Mouse (Mus musculus) forebrain, embryonic 15.5 days (tissue): ENCODE data around the gene Sprr1a. TPM values are rescaled to one million over a fixed set of nuclear protein-coding genes. Genes with fewer than 3 reads are reported as not detected.

ENCODE experiments used
- ATAC-seq: fragments of 200-750 bp; cut with Nextera tagmentation; replicated peaks from 2 replicates; pipeline ENCODE4 v1.8.0; 2017; ENCODE audit warnings: mild to moderate bottlenecking, moderate TSS enrichment, moderate library complexity
- H3K27ac ChIP-seq: fragments of 300-500 bp; sonication (generic); replicated peaks from 2 replicates; pipeline ENCODE4 v1.5.1; 2015; ENCODE audit warnings: mild to moderate bottlenecking, inconsistent platforms
- H3K27me3 ChIP-seq: fragments of 300-500 bp; sonication (generic); 2 replicates; pipeline ENCODE4 v1.6.1; 2015; ENCODE audit warnings: inconsistent platforms
- H3K36me3 ChIP-seq: fragments of 300-500 bp; sonication (generic); 2 replicates; pipeline ENCODE4 v1.6.1; 2015; ENCODE audit warnings: mild to moderate bottlenecking, inconsistent platforms
- H3K4me1 ChIP-seq: fragments of 300-500 bp; sonication (generic); 2 replicates; pipeline ENCODE4 v1.6.1; 2015; ENCODE audit warnings: inconsistent platforms
- H3K4me2 ChIP-seq: fragments of 300-500 bp; sonication (generic); replicated peaks from 2 replicates; pipeline ENCODE4 v1.6.1; 2015; ENCODE audit warnings: mild to moderate bottlenecking, inconsistent platforms
- H3K4me3 ChIP-seq: fragments of 300-500 bp; sonication (generic); 2 replicates; pipeline ENCODE4 v1.5.1; 2015; ENCODE audit warnings: mild to moderate bottlenecking, inconsistent platforms
- H3K9ac ChIP-seq: fragments of 300-500 bp; sonication (generic); replicated peaks from 2 replicates; pipeline ENCODE4 v1.6.1; 2015; ENCODE audit warnings: mild to moderate bottlenecking, inconsistent platforms
- H3K9me3 ChIP-seq: fragments of 300-500 bp; sonication (generic); 2 replicates; pipeline ENCODE4 v1.6.1; 2016; ENCODE audit warnings: inconsistent platforms
- WGBS: fragments of 180-500 bp; shearing (Covaris S2); methylation state at CpG from one replicate; pipeline ENCODE4 v1.1.7; 2015; ENCODE audit warnings: mixed read lengths; 5-methylcytosine and 5-hydroxymethylcytosine counted together
- polyA plus RNA-seq: library from polyadenylated mRNA; unstranded; fragments of >200 nt; fragmentation: Nextera tagmentation; extraction: Ambion mirVana; gene quantifications from 2 replicates; pipeline ENCODE4 v1.2.1, GENCODE M21; 2015

The Sprr1a gene
- polyA plus RNA-seq, 1 experiment from 2014 or later, result not detected

DNA sequence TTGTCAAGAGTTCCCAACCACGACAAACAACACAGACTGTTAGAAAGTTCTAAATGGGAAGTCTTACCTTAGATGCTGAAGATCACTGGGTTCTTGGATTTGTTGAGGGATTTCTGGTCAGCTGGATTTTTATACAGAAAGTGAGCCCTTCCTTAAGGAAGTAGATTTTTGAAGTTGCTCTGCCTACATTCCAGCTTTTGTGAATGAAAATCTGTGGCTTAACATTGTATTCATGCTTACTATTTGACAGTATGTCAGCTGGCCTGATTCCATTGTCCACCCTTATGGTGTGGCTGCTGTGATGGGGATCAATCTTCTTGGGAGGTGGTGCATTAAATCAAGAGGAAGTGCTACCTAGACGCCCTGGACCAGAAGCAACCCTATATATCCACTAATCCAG, 27.1 kb downstream of the Sprr1a start, which contains the start of gene Sprr3:
TSS of gene Sprr3 (minus strand) at position 101 of the 400 bp plus-strand sequence.
- H3K4me3 ChIP-seq, result no peak within 1 kb of the TSS
- no peaks in the 10 kb centered on the region for H3K9me3 ChIP-seq
- H3K9ac ChIP-seq, result no peak within 1 kb of the TSS
- H3K4me2 ChIP-seq, result no peak within 1 kb of the TSS
- H3K27me3 ChIP-seq, result no peaks in the 10 kb centered on the region
- 80% methylated on average over 2 of the region's 2 CpGs for WGBS
- H3K27ac ChIP-seq, result no peak within 1 kb of the TSS
- H3K36me3 ChIP-seq, result no peaks in the 10 kb centered on the region
- no peak for ATAC-seq
- H3K4me1 ChIP-seq, result no peaks in the 10 kb centered on the region

DNA sequence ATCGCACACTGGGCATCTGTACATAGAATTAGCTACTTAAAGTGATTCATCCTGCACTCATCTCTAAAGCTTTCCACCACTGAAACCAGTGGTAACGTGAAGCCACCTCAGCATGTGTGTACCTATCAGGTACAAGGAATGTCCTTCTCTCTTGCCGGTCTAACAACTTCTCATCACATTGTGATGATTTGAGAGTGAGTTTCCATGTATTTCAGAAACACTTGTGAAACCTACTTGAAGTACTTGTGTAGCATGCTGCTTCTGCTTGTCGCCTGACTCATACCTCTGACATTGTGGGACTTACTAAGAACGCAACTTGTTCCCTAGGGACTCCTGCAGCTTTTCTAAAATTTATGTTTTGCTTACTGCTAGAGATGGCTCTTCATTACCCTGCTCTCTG, 30.5 kb downstream of the Sprr1a start:
- WGBS, result 91% methylated on average over 5 of the region's 5 CpGs

DNA sequence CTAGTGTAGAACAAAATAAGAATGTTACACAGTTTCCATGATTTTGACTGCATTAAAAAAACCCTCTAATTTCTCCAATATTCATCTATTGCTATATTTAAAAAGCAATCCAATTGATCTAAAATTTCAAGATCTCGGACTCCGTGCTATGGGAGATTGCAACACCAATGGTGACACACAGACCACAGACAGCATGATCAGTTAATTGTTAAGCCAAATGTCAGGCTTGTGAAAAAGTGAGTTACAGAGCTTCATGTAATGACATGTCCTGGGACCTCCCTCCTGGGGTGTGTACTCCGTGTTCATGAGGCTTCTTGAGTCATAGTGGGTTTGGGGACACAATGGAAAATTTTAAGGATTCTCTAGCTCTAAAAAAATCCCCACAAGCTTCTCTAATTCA, 45.5 kb downstream of the Sprr1a start:
- H3K4me3 ChIP-seq, result no peak overlapping the region
- H3K9me3 ChIP-seq, result no peaks in the 10 kb centered on the region
- no peak overlapping the region for H3K27ac ChIP-seq
- WGBS, result 91% methylated on average over 3 of the region's 3 CpGs
- ATAC-seq, result no peak
- no peaks in the 10 kb centered on the region for H3K4me1 ChIP-seq
- no peaks in the 10 kb centered on the region for H3K27me3 ChIP-seq
- H3K4me2 ChIP-seq, result no peak overlapping the region
- H3K9ac ChIP-seq, result no peak overlapping the region
- H3K36me3 ChIP-seq, result no peaks in the 10 kb centered on the region

More for the DNA sequence above, 30.5 kb downstream of the Sprr1a start:
- ATAC-seq, result no peak
- Histone ChIP-seq H3K9me3 (no peaks in the 10 kb centered on the region), H3K4me3 (no peak overlapping the region), H3K9ac (no peak overlapping the region), H3K27ac (no peak overlapping the region), H3K4me1 (no peaks in the 10 kb centered on the region), H3K4me2 (no peak overlapping the region), H3K27me3 (no peaks in the 10 kb centered on the region), H3K36me3 (no peaks in the 10 kb centered on the region)

DNA sequence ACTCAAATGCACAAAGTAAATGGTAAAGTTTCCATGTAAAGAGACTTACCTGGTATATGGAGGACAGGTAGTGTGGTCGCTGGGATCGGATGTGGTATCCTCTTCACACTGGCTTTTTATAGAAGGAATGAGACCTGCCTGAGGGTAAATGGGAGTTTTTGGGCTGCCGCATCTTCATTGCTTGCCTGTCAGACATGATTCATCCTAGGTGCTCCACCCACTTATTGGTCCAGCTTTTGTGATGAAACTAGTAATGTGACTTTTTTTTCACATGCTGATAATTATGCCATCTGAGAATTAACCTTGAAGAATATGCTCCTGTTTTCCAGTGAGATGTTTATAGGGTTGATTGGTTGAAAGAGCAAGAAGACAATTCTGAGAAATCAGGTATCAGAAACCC, 47.0 kb downstream of the Sprr1a start, which contains the start of gene Sprr1b:
TSS of gene Sprr1b (minus strand) at position 101 of the 400 bp plus-strand sequence.
- 90% methylated on average over 3 of the region's 3 CpGs for WGBS
- Histone ChIP-seq H3K27ac (no peak within 1 kb of the TSS), H3K9ac (no peak within 1 kb of the TSS), H3K4me2 (no peak within 1 kb of the TSS), H3K4me3 (no peak within 1 kb of the TSS), H3K36me3 (no peaks in the 10 kb centered on the region), H3K27me3 (no peaks in the 10 kb centered on the region), H3K4me1 (no peaks in the 10 kb centered on the region), H3K9me3 (no peaks in the 10 kb centered on the region)
- no peak for ATAC-seq

Other genes starting within 250 kb of the Sprr1a start
- gene Sprr2a3, start 200.5 kb downstream of the Sprr1a start, polyA plus RNA-seq, result not detected in 2 replicates
- not detected in 2 replicates for gene Sprr2b, start 169.3 kb downstream of the Sprr1a start, polyA plus RNA-seq
- not detected in 2 replicates for gene Sprr2d, start 146.8 kb downstream of the Sprr1a start, polyA plus RNA-seq
- gene Sprr2e, start 133.8 kb downstream of the Sprr1a start, polyA plus RNA-seq, result not detected in 2 replicates
- not detected in 2 replicates for gene Sprr2f, start 120.7 kb downstream of the Sprr1a start, polyA plus RNA-seq
- gene Sprr2h, start 100.2 kb downstream of the Sprr1a start, polyA plus RNA-seq, result not detected in 2 replicates
- gene Sprr2i, start 77.9 kb downstream of the Sprr1a start, polyA plus RNA-seq, result not detected in 2 replicates
- gene Sprr2j-ps, start 67.8 kb downstream of the Sprr1a start, polyA plus RNA-seq, result not detected in 2 replicates
- 6.7 and 7.1 TPM in 2 replicates for gene Gm9774, start 56.5 kb downstream of the Sprr1a start, polyA plus RNA-seq
- not detected in 2 replicates for gene Sprr2k, start 53.3 kb downstream of the Sprr1a start, polyA plus RNA-seq
- not detected in 2 replicates for gene Sprr1b, start 47.1 kb downstream of the Sprr1a start, polyA plus RNA-seq
- not detected in 2 replicates for gene Sprr3, start 27.2 kb downstream of the Sprr1a start, polyA plus RNA-seq
- not detected in 2 replicates for gene Sprr4, start 14.6 kb upstream of the Sprr1a start, polyA plus RNA-seq
- gene 2310046K23Rik, start 48.6 kb upstream of the Sprr1a start, polyA plus RNA-seq, result not detected in 2 replicates
- gene Ivl, start 87.8 kb upstream of the Sprr1a start, polyA plus RNA-seq, result not detected in 2 replicates
- gene Smcp, start 103.1 kb upstream of the Sprr1a start, polyA plus RNA-seq, result not detected in 2 replicates
- not detected in 2 replicates for gene 2210017I01Rik, start 121.6 kb upstream of the Sprr1a start, polyA plus RNA-seq
- gene Lce6a, start 135.8 kb upstream of the Sprr1a start, polyA plus RNA-seq, result not detected in 2 replicates
- not detected in 2 replicates for gene Lce1a1, start 162.4 kb upstream of the Sprr1a start, polyA plus RNA-seq
- not detected in 2 replicates for gene Lce1b, start 171.0 kb upstream of the Sprr1a start, polyA plus RNA-seq
- not detected in 2 replicates for gene Lce1a2, start 184.4 kb upstream of the Sprr1a start, polyA plus RNA-seq
- gene Lce1c, start 193.4 kb upstream of the Sprr1a start, polyA plus RNA-seq, result not detected in 2 replicates
- gene Lce1d, start 201.3 kb upstream of the Sprr1a start, polyA plus RNA-seq, result not detected in 2 replicates
- gene Lce1e, start 223.2 kb upstream of the Sprr1a start, polyA plus RNA-seq, result not detected in 2 replicates
- gene Lce1f, start 234.5 kb upstream of the Sprr1a start, polyA plus RNA-seq, result not detected in 2 replicates